Mouse (Mus musculus) thymus, adult 2 months (tissue): Measurements from ENCODE around the gene Eipr1. TPM values are rescaled to one million over a fixed set of nuclear protein-coding genes. Genes with fewer than 3 reads are reported as not detected.

Experiments
- DNase-seq: peaks from one replicate; pipeline ENCODE4 v3.0.0; 2021
- H3K27ac ChIP-seq: fragments of 200-500 bp; 2 replicates; pipeline ENCODE4 v1.5.1; 2012; ENCODE audit warnings: low read length, control low read depth; ENCODE audit not compliant: control insufficient read depth, insufficient read depth
- H3K27me3 ChIP-seq: fragments of 200-500 bp; 2 replicates; pipeline ENCODE4 v1.6.1; 2012; ENCODE audit warnings: mild to moderate bottlenecking, low read length, moderate library complexity, mixed read lengths; ENCODE audit not compliant: control insufficient read depth, insufficient read depth
- H3K36me3 ChIP-seq: fragments of 200-500 bp; 2 replicates; pipeline ENCODE4 v1.6.1; 2012; ENCODE audit warnings: mild to moderate bottlenecking, low read length, moderate library complexity; ENCODE audit not compliant: control insufficient read depth, insufficient read depth
- H3K4me1 ChIP-seq: fragments of 200-500 bp; replicated peaks from 2 replicates; pipeline ENCODE4 v1.6.1; 2012; ENCODE audit warnings: low read length; ENCODE audit not compliant: control insufficient read depth, insufficient read depth
- H3K4me3 ChIP-seq: fragments of 200-500 bp; 2 replicates; pipeline ENCODE4 v1.5.1; 2012; ENCODE audit warnings: mild to moderate bottlenecking, low read length, control low read depth, moderate library complexity; ENCODE audit not compliant: control insufficient read depth, insufficient read depth
- CTCF ChIP-seq: fragments of 200-500 bp; IDR thresholded peaks from 2 replicates; pipeline ENCODE4 v1.5.1; 2012; ENCODE audit warnings: mild to moderate bottlenecking, control low read depth, low read length, moderate library complexity, borderline replicate concordance; ENCODE audit not compliant: control insufficient read depth, poor library complexity, insufficient read depth; ENCODE audit errors: extremely low read depth
- POLR2A ChIP-seq: fragments of 200-500 bp; IDR thresholded peaks from 2 replicates; pipeline ENCODE4 v1.6.1; 2012; ENCODE audit warnings: mild to moderate bottlenecking, low read length, control low read depth, moderate library complexity; ENCODE audit not compliant: control insufficient read depth, poor library complexity, insufficient read depth; ENCODE audit errors: extremely low read depth
- WGBS: fragments of 180-500 bp; shearing (Covaris S2); methylation state at CpG from one replicate; pipeline ENCODE4 v1.1.7; 2018; 5-methylcytosine and 5-hydroxymethylcytosine counted together
- polyA plus RNA-seq: library from polyadenylated mRNA; depleted of rRNA; stranded (reverse); fragments of >200 nt; gene quantifications from 2 replicates; pipeline ENCODE4 v1.2.3, GENCODE M21; 2012

Gene Eipr1
- polyA plus RNA-seq, 1 experiment, result 66.8 TPM

GRCm38 (mm10) chr12:28784864-28785263 lies 33.3 kb downstream of the Eipr1 start:
- no peaks in the 10 kb centered on the region for H3K36me3 ChIP-seq
- TF ChIP-seq POLR2A, result no peak
- no peak for TF ChIP-seq CTCF
- peaks cover 7% of the 10 kb centered on the region for H3K4me1 ChIP-seq
- no peak overlapping the region for H3K27ac ChIP-seq
- 92% methylated on average over 8 of the region's 8 CpGs for WGBS
- no peak for DNase-seq
- no peaks in the 10 kb centered on the region for H3K27me3 ChIP-seq
- no peak overlapping the region for H3K4me3 ChIP-seq

- TF ChIP-seq POLR2A (no peak), CTCF (no peak)
- 78% methylated on average over 1 of the region's 1 CpGs for WGBS
- no peaks in the 10 kb centered on the region for H3K36me3 ChIP-seq
- no peak overlapping the region for H3K4me3 ChIP-seq
- H3K4me1 ChIP-seq, result peaks cover 7% of the 10 kb centered on the region
- no peaks in the 10 kb centered on the region for H3K27me3 ChIP-seq
- no peak overlapping the region for H3K27ac ChIP-seq
- DNase-seq, result no peak
These were observed 33.7 kb downstream of the Eipr1 start for GRCm38 (mm10) chr12:28785299-28785698.

DNA sequence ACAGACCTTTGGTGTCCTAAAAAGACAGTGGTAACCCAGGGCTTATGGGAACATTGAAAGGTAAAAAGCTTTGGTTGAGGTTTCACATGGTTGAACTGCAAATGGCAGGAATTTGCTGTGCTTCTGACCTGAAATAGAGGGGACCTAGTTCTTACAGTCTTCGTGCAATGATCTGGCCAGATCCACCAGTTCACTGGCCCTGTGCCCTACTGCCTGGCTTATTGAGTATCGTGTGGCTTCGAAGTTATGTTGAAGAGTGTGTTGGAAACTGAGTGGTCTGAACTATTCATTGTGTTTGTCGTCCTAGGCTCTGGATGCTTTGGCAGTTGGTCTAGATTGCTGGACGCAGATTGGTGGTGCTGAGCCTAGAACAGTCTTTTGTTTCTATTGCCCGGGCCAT lies 34.7 kb downstream of the Eipr1 start:
- Histone ChIP-seq H3K27ac (no peak overlapping the region), H3K4me3 (no peak overlapping the region), H3K27me3 (no peaks in the 10 kb centered on the region), H3K4me1 (peaks cover 7% of the 10 kb centered on the region), H3K36me3 (no peaks in the 10 kb centered on the region)
- no peak for DNase-seq
- no peak for TF ChIP-seq CTCF
- TF ChIP-seq POLR2A, result no peak
- WGBS, result 96% methylated on average over 6 of the region's 6 CpGs

DNA sequence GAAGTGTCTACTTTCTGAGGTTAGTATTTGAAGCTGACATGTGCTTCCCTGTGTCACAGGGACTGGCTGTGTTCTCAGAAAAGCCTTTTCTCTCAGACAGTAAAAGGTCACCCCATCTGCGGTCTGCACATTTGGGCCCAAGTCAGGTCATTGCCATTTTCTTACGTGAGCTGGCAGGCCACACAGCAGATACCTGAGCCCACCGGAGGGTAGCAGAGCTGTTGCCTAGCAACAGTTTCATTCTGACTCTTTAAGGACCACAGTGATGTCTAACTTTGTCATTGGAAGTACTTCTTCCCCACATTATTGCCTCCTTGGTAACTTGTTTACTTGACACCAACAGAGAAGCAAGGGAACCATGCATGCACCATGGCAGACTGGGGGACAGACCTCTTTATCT lies 41.0 kb downstream of the Eipr1 start:
- H3K27me3 ChIP-seq, result no peaks in the 10 kb centered on the region
- no peak overlapping the region for H3K27ac ChIP-seq
- H3K36me3 ChIP-seq, result no peaks in the 10 kb centered on the region
- H3K4me3 ChIP-seq, result no peak overlapping the region
- WGBS, result 95% methylated on average over 3 of the region's 3 CpGs
- 0 out of 2 replicates have a peak, but pooled peaks cover under 1% of the 10 kb centered on the region for H3K4me1 ChIP-seq
- TF ChIP-seq CTCF, result no peak
- TF ChIP-seq POLR2A, result no peak
- no peak for DNase-seq

DNA sequence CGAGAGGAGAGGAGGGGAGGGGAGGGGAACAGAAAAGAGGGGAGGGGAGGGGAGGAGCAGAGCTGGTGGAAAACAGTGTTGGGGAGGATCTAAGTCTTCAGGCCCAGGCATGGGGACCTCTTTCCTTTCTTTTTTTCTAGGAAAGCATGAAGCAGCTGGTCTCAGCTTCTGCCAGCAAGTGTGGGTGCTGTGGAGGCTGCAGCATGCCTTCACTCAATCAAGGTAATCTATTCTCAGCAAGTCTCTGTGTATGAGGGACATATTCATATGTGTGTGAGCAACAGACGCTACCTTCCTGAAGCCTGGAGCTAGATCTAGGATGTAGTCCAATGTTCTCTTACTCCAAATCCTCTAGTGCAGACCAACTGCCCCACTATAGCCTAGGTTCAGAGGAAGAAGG lies 42.1 kb downstream of the Eipr1 start:
- TF ChIP-seq CTCF (no peak), POLR2A (no peak)

DNA sequence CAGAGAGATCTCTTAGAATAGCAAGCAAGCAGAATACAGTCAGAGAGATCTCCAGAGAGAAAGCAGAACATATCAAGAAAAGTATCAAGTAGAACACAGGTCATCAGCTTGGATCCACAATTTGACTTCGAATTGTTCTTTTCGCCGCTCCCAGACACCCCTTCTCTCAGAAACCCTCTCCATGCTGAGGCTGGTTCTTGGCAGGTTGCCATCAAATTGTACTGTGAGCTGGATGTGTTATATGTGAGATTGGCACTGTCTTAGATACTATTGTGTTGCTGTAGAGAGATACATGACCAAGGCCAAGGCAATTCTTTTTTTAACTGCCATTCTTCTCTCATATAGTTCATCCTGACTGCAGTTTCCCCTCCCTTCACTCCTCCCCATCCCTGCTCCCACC lies 43.4 kb downstream of the Eipr1 start:
- Histone ChIP-seq H3K27me3 (no peaks in the 10 kb centered on the region), H3K36me3 (no peaks in the 10 kb centered on the region), H3K27ac (no peak overlapping the region), H3K4me3 (no peak overlapping the region), H3K4me1 (peaks cover 2% of the 10 kb centered on the region; the same call in 1 of the 2 replicates)
- TF ChIP-seq CTCF, result no peak
- no peak for DNase-seq
- 93% methylated on average over 3 of the region's 3 CpGs for WGBS

More for the DNA sequence above, 42.1 kb downstream of the Eipr1 start:
- H3K4me1 ChIP-seq, result no peaks in the 10 kb centered on the region
- no peaks in the 10 kb centered on the region for H3K36me3 ChIP-seq
- H3K27me3 ChIP-seq, result no peaks in the 10 kb centered on the region
- DNase-seq, result no peak
- 94% methylated on average over 2 of the region's 2 CpGs for WGBS
- H3K27ac ChIP-seq, result no peak overlapping the region
- H3K4me3 ChIP-seq, result no peak overlapping the region

DNA sequence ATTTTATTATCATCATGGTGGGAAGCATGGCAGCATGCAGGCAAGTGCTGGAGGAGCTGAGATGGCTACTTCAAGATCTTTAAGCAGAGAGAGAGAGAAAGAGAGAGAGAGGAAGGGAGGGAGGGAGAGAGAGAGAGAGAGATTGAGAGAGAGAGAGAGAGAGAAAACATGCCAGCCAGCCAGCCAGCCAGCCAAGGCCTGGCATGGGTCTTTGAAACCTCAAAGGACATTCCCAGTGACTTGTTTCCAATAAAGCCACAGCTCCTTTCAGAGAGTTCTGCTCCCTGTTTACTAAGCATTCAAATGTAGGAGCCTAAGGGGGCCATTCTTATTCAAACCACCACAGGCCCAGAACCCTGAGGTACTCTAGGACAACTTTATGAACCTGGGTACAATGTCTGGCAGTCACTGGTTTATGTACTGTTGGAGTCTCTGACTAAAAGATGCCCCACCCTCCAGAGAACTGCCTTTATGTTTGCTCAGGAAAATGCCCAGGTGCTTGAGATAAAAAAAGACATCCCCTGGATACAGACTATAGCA lies 45.3 kb downstream of the Eipr1 start:
- TF ChIP-seq CTCF (no peak), POLR2A (no peak)
- H3K36me3 ChIP-seq, result no peaks in the 10 kb centered on the region
- H3K27ac ChIP-seq, result no peak overlapping the region
- H3K4me1 ChIP-seq, result peaks cover 7% of the 10 kb centered on the region
- no peaks in the 10 kb centered on the region for H3K27me3 ChIP-seq
- no peak for DNase-seq
- no peak overlapping the region for H3K4me3 ChIP-seq
